Mouse (Mus musculus) adrenal gland, adult 18-20 months (tissue): ENCODE results near the gene Ints14. TPM values are rescaled to one million over a fixed set of nuclear protein-coding genes. Genes with fewer than 3 reads are reported as not detected.

Experiments
- DNase-seq, 2 experiments: peaks; one replicate each; pipeline ENCODE4 v3.0.0; 2021 to 2022; ENCODE audit warnings: low spot score in 2 of 2
- long read RNA-seq, 2 experiments: library from polyadenylated mRNA; stranded (forward); transcript quantifications; one replicate each; pipeline ENCODE4 v2.0.0; 2021
- total RNA-seq, 2 experiments: library from RNA; stranded (reverse); gene quantifications; 1 replicate in 1 of 2; 2 replicates in 1 of 2; pipeline ENCODE4 v1.2.3; 2021

The Ints14 gene
- total RNA-seq = 10 to 100 TPM; 22.3 to 23.5 TPM
- long read RNA-seq, experiment 1, transcript Ints14-202 (13 exons, 2,820 nt) = major isoform, 11 of 20 reads
- long read RNA-seq, experiment 1, partial matches to known transcripts = 6 of 20 reads
- long read RNA-seq, experiment 1, other reads (novel, unspliced or antisense) = 3 of 20 reads
- long read RNA-seq, experiment 2, transcript Ints14-202 (13 exons, 2,820 nt) = major isoform, 11 of 24 reads
- long read RNA-seq, experiment 2, partial matches to known transcripts = 10 of 24 reads
- long read RNA-seq, experiment 2, other reads (novel, unspliced or antisense) = 2 of 24 reads

DNA sequence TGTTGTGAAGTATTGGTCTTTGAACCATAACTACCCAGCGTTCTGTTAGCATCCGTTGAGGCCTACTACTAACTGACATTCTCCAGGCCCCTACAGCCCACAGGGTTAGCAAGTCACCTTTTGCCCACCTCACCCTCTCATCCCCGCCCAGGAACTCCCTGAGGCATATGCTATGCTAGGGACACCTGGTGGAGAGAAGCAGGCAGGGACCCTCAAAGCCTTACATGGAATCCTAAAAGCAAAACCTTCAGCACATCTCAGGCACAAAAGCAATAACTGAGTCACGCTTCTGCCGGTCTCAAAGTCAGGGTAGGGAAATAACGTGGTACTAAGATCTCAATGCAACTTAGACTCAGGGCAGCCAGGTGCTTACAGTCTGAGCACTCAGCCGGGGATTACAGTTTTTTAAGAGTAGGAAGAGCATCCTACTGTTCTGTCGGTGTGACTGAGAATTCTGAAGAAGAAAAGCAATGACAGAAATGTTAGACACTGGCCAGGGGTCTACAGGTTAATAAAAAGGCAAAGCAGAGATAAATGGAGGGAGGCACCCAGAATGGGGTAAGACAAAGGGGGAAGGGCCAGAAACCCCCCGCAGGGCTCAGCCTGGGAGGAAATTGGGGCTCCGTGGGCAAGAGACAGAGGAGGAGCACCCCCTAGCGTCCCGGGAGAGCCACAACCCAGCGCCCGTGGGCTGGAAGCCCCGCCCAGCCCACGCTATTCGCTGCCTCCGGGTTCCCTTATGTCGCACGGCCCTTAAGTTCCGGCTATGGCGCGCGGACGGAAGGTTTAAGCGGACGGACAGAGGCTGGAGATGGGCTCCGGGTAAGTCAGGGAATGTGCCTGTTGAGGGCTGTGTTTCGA, at the start of gene Ints14:
TSS of gene Ints14 (plus strand) at position 789 of the 861 bp plus-strand sequence.
- DNase-seq = peak; percentile 94 to 97

DNA sequence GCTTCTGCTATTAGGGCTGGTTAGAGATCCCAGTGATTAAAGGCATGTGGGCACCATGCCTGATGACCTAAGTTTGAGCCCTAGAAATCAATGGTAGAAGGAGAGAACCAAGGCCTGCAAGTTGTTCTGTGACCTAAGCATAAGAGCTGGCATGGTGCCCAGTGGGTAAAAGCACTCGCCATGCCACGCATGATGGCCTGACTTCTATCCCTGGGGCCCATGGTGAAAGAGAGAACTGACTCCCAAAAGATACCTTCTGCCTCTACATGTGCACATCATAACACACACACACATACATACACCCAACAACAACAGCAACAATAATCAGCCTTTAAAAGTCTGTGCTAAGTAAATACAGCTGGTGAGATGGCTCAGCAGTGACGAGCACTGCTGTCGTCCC, 47.3 kb upstream of the Ints14 start:
- DNase-seq = no peak

DNA sequence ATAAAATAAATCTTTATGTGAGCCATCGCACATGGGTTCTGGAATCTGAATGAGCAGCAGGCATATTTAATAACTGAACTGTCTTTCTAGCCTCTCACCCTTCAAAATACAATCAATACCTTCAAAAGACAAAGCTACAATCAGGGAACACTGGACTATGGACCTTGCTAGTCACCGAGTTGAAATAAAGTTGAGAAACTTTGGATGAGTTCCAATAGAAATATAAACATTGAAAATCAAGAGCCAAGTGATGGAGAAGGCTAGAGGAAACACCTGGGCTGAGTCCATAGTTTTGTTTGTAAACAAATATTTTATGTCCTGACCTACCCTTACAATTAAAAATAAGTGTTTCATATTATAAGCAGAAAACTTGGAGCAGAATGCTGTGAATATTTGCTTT, 46.7 kb upstream of the Ints14 start:
- DNase-seq = no peak

DNA sequence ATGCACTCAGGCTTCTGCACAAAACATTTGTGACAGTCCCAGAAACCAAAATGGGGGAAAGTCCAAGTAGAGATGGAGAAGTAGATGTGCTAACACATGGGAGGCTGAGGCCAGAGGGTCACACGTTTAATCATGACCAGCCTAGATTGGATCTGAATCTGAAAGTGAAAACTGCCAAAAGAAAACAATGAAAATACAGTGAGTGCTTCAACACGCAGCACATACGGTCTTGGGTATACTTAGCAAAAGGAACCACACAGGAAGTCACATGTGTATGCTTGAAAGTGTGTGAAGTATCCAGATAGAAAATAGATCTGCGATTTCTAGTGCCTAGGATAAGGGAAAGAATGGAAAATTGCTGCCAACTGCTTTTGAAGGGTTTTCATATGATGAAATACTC, 46.1 kb upstream of the Ints14 start:
- DNase-seq = no peak

DNA sequence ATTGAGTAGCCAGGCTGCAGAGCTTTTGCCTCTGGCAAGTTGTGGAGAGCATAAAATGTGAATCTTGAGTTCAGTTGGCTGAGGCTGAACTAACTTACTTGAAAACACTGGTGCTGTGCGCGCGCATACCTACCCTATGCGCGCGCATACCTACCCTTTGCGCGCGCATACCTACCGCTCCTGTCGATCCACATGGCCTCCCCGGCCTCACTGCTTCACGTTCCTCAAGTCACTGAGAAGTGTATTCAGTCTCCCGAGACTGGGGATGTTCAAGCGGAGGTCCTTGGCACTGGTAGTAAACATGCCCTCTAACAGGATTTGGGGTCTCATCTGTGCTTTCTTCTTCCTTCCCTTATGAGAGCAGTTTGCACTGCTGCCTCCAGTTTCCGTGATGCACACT, 42.1 kb upstream of the Ints14 start:
- DNase-seq = no peak

DNA sequence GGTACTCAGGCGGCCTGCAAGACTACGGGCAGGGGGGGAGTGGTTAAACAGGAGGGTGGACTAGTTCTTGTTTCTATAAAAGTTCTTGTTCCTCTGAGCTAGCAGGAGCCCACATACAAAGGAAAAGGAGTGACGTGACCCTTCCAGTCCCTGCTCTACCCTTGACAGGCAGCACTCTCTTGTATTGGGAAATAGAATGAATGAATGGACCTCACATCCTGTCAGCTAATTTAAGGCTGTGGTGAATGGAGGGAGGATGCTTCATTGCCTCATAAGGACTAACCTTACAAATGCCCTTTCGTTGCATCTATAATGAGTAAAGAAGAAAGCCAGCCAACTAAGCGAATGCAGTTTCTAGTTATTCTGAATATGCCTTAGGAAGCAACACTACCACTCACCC, 34.9 kb upstream of the Ints14 start:
- DNase-seq = no peak

DNA sequence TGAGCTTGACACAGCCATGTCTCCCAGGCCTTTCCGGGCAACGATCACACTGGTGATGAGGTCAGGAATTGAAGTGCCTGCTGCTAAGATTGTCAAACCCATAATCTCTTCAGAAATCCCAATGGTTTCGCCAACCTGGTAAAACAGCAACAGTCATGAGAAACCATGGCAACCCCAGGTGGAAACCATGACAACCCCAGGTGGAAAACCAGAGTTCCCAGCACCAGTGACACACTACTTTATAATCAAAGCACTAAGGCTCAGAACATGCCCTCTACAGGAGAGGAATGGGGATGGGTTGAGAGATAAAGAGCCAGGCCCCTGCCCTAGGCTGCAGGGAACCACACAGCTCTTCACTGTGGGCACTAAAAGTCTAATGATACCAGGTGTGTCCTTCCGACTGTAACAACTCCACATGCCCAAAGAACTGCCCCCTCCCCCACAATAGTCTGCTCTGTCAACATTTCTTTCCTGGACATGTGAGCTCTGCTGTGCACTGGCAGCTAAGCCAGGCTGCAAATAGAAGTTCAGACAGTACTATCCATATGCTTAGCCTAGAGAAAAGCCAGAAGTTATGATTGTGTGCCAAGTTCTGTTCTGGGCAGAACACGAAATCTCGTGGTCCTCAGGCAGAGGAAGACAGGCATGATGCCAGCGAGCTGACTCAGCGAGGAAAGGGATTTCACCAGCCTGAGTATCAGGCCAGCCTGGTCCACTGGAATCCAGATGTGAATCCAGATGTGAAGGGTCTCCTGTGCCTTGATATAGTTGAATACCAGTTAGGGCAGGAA, 34.3 kb upstream of the Ints14 start:
- DNase-seq = peak; percentile 36 to 49

DNA sequence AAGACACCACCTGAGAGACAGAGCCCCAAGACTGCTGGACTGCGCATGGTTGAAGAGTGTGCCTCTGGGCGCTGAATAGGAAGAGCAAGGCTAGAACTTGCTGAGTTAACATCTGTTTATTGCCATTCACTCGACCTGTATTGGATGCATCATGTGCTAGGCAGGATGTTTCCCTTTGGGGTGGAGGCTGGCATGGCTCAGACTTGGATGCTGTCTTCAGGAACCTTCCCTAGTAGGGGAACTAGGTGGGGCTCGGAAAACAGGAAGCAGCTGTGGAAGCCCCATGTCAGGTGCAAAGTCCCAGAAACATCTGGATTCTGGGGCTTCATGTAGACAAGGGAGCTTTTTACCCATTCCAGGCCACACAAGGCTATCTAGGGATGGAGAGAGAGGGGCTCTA, 30.4 kb upstream of the Ints14 start:
- no peak for DNase-seq

DNA sequence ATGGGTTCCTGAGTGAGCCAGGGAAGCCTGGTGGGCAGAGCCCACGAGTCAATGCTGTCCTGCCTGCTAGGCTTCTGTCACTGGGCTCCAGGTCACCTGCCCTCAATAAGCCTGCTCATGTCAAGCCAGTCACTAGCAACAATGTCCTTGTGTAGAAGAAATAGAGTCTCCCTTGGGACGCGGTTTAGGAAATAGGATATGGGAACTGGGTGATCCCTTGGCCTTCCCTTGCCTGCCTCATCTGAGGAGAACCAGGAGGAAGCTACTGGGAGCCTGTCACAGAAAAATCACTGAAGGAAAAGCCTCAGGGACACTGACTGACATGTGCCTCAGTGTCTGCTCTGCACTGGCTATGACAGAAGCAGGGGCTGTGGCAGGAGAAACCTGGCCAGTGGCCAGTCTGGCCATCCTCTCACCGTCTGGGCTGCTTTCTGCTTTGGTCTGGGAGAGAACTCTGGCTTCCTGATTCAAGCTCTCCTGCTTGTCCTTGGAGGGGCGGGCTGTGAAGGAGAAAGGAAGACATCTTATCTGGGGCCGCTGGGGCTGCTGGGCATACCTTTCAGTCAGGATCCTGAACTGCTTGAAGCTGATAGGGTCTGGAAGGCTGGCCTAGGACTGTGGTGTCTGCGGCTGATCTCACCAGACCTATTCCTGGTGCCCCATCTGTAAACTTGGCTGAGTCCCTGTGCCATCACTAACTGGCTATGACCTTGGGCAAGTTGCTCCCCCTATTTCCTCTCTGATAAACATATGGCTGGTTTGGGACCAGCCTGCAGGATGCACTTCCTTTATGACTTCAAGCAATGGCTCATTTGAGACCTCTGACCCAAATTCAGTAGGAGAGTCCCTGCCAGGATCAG, 28.7 kb upstream of the Ints14 start:
- DNase-seq = no peak

DNA sequence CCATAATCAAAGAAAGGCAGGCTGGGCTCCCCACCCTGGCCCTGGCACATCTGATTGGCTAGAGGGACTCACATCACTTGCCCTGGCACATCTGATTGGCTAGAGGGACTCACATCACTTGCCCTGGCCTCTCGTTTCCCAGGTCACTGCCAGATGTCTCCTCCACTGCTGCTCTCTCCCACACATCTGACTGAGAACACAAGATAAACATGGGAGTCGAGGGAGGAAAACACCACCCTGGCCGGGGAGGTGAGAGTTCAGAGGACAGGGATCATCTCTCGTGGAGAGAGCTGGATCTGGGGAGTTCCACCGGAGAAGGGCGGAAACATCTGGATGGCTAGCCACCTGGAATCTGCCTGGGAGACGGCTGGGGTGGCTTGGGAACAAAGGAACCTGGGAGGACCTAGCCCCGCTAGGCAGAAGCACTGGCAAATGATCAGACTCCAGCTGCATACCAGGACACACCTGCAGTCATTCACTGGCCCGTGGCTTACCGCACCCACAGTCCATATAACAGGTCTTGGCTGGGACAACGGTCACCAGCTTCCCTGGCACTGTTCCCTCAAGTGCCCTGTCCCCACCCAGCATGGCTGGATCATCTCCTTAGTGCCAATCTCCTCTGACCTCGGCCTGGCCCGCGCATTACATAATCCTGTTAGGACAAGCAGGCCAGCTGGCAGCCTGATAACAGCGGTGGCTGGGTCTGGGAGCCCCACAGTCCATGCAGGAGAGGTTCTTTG, 26.5 kb upstream of the Ints14 start:
- peak; percentile 32 to 36 for DNase-seq

DNA sequence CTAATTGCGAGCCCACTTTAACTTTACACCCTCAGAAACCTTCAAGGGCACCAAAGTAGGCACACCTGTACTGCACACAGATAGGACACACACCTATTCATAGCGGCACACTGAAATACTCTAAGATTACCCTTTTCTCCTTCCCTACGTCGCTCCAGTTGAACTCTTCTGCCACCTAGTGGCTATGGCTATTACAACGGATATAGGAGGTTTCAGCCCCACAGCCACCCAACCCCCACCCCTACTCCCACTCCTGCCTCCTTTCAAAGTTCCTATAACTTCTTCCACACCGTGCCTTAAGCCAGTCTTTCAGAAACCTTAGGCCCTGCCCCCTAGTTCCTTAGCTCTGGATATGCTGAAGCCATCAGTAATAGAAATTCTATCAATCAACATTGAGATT, 24.2 kb upstream of the Ints14 start:
- peak; percentile 50 for DNase-seq

DNA sequence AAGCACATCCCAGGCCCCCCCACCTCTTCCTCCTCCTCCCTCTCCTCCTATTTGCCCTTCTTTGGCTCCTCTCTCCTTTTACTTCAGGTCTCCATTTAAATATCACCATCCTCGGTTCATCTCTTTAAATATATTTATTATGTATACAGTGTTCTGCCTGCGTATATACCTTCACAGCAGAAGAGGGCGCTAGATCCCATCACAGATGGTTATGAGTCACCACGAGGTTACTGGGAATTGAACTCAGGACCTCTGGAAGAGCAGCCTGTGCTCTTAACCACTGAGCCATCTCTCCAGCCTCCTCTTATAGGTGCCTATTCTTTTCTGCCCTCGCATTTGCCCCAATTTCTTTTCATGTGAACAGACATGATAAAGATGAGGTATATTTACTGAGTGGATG, 23.2 kb upstream of the Ints14 start:
- DNase-seq = no peak

DNA sequence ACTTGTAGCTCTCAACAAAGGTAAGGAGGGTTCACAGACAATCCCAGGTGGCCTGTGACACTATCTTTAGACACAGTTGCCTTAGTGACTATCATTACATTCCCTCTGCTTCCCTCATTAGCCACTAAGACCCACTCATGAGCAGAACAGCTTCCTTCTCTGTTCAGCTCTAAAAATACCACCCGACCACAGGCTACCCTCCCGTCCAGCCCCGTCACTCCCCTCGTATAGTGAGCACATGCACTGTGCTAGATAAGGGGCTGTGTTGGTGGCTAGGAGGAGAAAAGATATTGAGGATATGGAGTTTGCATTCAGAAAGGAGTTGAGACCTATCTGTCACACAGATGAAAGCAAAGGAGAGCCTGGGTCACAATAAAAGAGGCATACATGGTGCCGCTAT, 22.2 kb upstream of the Ints14 start:
- no peak for DNase-seq

DNA sequence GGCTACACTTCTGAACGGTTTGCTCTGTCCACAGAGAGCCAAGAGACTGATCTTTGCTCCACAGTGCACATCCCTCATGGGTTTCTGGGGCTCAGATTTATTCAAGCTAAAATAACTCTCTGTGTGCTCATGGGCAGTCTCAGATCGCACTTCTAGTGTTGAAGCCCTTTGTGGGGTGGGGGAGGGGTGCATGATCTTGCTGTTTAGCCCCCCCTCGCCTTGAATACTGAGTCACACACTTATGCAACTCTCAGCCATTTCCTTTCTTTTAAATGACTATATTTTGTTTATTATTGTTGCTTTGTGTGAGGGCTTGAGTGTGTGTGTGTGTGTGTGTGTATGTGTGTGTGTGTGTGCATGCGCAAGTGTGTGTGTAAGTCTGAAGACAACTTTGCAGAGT, 21.4 kb upstream of the Ints14 start:
- no peak for DNase-seq

DNA sequence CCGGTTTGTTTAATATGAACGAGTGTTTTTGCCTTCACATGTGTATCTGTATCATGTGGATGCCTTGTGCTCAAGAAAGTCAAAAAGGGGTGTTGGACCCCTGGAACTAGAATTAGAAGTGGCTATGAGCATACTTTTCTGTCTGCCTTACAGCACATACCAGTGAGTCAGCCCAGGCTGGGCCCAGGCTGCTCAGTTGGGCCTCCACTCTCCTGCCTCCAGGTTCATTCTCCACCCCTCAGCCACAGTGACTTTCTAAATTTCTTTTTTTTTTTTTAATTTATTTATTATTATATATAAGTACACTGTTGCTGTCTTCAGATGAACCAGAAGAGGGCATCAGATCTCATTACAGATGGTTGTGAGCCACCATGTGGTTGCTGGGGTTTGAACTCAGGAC, 20.9 kb upstream of the Ints14 start:
- DNase-seq = no peak

DNA sequence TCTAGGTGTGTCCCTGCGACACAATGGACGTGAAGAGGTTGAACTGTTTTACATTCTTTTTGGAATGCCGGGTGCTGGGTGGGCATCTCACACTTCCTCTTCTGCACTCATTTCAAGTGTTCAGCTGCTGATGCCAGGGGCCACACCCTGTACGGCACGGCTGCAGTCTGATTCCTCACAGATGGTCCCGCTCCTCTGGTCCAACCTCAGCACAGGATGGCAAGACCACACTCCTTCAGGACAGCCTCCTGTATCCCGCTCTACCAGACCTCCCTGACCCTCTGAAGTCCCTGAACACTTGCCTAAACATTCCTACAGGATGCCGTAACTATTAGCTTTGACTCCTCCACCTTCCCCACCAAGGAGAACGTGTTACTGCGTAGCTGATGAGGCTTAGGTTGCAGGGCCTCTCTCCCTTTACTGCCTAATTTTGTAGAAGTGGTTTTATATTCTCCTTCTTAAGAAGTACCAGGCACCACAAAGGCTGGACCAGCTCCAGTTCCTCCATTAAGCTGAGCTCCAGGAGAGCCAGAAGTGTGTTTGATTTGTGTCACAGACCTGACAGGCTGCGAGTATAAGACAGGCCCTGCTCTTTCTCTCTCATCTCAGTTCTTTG, 19.9 kb upstream of the Ints14 start:
- no peak for DNase-seq

DNA sequence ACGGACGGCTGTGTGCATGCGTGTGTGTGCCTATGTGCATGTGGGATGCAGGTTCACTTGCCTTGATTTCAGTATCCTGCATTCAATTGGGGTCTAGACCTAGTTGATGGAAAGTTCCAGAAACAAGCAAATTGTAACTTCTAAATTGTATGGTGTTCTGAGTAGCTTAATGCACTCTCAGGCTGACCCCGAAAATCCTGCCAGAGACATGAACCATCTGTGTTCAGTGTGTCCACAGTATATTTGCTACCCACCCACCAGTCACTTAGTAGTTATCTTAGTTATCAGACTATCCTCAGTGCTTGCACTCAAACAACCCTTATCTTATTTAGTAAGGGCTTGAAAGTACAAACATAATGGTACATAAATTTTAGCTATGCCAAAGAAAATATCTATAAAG, 19.1 kb upstream of the Ints14 start:
- DNase-seq = no peak

DNA sequence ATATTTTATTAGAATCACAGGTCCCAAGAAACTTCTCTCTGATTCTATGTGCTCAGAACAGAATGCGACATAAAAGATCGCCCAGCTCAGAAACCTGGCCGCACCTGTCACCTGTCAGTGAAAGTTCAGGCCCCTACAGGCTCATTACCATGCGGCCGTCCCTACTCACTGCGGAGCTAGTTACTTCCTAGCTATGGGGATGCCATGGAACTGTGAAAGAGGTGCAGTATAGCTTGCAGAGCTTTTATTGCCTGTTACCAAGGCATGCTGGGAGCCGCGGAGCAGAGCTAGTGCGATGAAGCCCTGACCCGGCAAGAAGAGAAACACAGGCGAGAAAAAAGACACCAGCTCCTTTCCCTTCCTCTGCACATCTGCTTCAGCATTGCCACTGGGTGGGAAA, 16.7 kb upstream of the Ints14 start:
- no peak for DNase-seq

DNA sequence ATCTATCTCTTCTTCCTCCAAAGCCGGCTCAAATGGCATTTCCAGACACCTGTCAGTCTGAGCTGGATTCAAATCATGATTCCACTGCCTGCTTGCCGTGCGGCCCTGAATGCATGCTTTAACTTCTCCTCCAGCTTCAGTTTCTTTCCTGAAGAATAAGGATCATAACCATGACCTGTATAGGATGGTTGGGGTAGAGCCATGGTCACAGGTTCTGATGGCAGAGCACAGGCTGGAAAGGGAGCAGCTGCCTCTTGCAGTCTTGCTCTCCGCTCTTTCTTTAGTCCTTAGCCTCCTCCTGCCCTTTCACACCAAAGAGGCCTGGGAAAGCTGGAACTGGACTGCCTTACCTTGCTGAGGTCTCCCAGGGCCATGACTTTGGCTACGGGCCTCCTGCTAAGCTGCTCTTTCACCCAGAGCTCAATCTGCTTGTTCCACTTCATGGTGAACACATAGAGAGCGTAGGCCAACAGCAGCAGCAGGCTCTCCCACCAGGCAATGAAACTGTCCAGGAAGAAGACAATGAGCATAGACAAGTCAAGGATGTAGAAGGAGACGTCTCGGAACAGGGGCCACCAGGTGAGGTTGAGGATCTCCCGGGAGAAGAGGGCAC, 13.1 kb upstream of the Ints14 start:
- DNase-seq = no peak
